Mouse (Mus musculus) testis, postnatal 14 days (tissue): ENCODE data around the gene Narfl.
"Not testable (repeated sequence)": the region's sequence is repeated elsewhere in the genome, so short reads cannot be mapped to it uniquely, and the experiment has no call there.

Experiments used
- DNase-seq: peaks from one replicate; pipeline ENCODE4 v3.0.0; 2021; ENCODE audit warnings: low spot score

The Narfl gene

DNA sequence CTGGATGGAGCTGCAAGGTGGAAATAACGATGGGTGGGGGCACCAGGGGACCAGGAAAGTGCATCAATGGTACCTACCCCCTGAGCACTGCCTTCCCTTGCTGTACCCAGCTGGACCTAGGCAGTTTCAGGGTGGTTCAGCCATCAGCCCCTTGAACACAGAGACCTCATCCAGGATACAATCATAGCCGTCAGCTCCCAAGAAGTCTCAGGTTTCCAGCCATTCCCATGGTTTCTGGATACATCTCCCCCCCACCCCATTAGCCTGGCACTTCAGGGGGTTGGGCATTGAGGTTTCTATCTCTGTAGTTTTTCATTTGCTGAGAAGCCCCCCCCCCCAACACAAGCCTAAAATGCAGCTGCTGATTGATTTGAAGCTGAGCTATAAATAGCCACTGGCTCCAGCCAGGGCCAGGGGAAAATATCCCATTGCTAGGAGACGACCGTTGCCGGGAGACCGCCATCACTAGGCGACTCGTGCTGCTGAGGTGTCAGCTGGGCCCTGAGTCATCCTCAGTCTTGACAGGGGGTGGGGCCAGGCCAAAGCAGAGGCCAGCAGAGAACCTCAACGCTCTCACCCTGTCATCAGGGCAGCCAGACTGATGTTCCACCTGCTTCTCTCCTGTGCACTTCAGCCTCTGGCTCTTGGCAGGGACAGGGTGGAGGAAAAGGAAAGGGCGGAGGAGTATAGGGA is 29.4 kb downstream of the Narfl start:
- no peak for DNase-seq

- no peak for DNase-seq
Measured at GRCm38 (mm10) chr17:25806507-25806906, 32.9 kb downstream of the Narfl start.

DNA sequence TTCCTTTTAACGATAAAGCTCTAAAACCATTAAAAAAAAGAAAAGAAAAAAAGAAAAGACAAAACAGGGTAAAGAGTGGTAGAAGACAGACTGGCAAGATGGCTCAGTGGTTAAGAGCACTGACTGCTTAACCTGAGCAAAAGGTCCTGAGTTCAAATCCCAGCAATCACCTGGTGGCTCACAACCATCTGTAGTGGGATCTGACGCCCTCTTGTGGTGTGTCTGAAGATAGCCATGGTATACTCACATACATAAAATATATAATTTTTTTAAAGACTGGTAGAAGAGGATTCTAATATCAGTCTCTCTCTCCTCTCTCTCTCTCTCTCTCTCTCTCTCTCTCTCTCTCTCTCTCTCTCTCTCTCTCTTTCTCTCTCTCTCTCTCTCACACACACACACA is 33.9 kb downstream of the Narfl start:
- not testable (repeated sequence) for DNase-seq

GRCm38 (mm10) chr17:25808028-25808427 is 34.5 kb downstream of the Narfl start:
- no peak for DNase-seq

- peak; percentile 70 for DNase-seq
Measured at GRCm38 (mm10) chr17:25808789-25809605, 35.4 kb downstream of the Narfl start, which contains the start of gene Fbxl16. Gene Fbxl16, plus strand, starts transcription at chr17:25809085.

DNA sequence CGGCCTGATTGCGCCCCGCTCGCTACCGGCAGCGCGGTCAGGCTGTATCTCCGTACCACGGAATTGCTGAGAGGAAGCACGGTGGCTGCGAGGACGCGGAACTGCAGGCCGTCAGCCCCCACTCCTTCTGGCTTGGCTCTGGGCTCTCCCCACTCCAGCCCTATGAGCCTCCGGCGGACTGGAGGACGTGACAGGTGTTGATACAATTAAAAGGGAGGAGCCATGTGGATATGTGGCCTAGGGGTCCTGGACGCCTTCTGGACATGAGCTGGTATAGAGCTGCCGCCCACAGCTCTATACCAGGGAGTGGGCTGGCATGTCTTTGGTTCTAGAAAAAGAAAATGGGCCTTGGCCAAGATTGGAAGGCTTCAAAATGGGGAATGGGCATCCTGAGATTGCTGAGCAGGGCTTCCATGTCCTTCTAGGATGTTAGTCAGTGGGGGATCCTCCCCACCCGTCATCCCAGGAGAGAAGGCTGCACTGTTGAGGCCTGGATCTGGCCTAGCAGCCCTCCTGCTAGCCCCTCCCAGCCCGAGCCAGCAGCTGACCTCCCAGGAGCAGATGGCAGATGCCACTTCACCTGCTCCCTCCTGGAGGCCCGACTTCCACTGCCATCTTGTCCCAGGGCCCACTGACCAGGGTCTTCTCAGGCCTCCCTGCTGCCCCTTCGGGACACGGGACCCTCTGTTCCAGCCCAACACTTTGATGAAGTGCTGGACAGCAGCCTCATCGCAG is 36.2 kb downstream of the Narfl start:
- DNase-seq = no peak

GRCm38 (mm10) chr17:25810890-25811289 is 37.3 kb downstream of the Narfl start:
- DNase-seq = no peak

DNA sequence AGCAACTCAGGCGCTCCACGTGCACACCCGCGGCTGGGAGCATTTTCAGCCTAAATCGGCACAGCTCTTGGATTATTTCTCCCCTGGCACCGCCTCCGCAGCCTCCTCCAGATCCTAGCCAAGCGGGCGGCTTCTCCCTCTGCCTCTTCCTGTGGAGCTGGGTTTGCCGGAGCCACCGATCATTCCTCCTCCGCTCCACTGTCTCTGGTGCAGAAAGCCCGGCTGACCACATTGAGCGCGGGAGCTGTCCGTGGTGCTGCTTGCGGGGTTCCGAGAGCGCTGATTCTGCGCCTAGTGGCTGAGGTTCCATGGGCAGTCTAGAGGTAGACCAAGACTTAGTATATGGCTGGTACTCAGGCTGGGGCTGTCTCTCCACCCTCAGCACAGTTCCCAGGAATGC is 39.9 kb downstream of the Narfl start:
- peak; percentile 78 for DNase-seq

- no peak for DNase-seq
Measured at GRCm38 (mm10) chr17:25817662-25818061, 44.1 kb downstream of the Narfl start.

DNA sequence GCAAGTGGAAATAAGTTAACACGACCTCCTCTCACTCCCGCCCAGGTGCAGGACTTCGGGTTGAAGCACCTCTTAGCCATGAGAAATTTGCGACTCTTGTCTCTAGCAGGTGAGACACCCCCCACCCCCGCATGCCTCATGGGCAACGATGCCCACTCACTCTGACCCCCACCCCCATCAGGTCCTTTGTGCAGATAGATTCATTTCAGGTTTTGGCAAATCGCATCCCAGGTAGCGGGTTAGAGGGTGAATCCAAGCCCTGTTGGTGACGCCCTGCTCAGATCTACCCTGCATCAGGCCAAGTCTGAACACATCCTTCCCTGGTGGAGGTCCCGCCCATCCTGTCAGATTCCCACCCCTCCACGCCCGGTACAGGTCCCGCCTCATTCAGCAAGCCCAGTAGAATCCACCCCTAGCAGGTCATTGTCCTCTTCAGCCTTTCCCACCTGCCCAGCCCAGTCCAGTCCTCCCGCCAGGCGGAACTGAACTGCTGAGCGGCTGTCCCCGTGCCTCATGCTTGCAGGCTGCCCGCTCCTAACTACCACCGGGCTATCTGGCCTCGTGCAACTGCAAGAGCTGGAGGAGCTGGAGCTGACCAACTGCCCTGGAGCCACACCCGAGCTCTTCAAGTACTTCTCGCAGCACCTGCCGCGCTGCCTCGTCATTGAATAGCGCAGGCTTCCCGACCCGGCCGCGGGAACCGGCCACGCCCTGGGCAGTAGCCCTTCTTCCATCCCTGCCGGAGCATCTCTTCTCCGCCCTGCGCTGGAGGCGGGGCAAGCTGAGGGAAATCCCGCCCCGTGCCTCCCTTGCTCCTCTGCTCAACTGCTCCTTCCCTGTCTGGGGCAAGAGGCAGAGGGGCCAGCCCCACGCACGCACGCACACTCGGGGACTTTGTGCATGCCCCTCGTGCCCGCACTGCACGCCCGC is 45.5 kb downstream of the Narfl start:
- DNase-seq = no peak

- DNase-seq = peak; percentile 86
Measured at GRCm38 (mm10) chr17:25823452-25823851, 49.9 kb downstream of the Narfl start, which contains the start of gene Wdr24. Gene Wdr24, plus strand, starts transcription at chr17:25823627.

DNA sequence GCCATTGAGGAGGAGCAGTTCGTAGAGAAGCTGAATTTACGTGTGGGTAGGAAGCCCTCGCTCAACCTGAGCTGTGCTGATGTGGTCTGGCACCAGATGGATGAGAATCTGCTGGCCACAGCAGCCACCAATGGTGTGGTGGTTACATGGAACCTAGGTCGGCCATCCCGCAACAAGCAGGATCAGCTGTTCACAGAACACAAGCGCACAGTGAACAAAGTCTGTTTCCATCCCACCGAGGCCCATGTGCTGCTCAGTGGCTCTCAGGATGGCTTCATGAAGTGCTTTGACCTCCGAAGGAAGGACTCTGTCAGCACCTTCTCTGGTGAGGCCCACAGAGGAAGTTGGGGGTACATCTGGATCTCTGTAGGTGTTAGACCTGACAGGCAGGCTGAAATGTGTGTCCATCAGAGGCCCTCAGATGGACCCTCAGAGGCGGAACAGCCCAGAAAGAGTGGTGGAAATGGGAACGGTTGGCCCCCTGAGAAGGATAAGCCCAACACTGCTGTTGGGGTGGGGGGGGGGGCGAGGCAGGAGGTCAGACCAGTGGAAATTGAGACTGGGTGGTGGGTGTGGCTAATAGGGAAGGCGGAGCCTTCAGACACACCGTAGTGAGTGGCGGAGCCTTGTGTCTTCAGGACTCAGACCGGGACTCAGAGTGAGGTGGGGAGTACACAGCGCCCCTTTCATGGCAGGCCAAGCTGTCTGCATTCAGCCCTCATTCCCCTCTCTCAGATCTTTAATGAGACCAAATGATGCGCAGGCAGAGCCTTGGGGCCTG is 51.0 kb downstream of the Narfl start:
- no peak for DNase-seq

GRCm38 (mm10) chr17:25825311-25825710 is 51.7 kb downstream of the Narfl start:
- no peak for DNase-seq

GRCm38 (mm10) chr17:25825984-25826570 is 52.5 kb downstream of the Narfl start:
- no peak for DNase-seq

GRCm38 (mm10) chr17:25827011-25827410 is 53.4 kb downstream of the Narfl start:
- no peak for DNase-seq

DNA sequence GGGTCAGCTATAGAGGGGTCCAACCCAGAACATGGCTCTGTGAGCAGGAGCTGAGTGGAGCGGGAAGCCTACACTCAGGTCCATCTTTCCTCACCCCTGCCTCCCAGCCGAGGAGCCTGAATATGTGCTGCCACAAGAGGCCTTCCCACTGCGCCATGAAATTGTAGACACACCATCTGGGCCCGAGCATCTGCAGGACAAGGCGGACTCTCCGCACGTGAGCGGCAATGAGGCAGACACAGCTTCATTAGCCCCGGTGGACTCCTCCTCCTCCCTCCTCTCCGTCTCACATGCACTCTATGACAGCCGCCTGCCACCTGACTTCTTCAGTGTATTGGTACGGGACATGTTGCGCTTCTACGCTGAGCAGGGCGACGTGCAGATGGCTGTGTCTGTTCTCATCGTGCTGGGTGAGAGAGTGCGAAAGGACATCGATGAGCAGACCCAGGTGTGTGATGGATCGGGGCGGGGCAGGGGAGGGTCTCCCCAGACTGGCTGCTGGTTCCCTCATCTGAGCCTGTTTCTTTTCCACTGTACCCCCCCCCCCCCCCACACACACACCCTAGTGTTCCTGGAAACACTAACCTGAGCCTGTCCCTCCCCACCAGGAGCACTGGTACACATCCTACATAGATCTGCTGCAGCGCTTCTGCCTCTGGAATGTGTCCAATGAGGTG is 54.1 kb downstream of the Narfl start:
- DNase-seq = no peak

GRCm38 (mm10) chr17:25828223-25828594 is 54.6 kb downstream of the Narfl start:
- DNase-seq = no peak

DNA sequence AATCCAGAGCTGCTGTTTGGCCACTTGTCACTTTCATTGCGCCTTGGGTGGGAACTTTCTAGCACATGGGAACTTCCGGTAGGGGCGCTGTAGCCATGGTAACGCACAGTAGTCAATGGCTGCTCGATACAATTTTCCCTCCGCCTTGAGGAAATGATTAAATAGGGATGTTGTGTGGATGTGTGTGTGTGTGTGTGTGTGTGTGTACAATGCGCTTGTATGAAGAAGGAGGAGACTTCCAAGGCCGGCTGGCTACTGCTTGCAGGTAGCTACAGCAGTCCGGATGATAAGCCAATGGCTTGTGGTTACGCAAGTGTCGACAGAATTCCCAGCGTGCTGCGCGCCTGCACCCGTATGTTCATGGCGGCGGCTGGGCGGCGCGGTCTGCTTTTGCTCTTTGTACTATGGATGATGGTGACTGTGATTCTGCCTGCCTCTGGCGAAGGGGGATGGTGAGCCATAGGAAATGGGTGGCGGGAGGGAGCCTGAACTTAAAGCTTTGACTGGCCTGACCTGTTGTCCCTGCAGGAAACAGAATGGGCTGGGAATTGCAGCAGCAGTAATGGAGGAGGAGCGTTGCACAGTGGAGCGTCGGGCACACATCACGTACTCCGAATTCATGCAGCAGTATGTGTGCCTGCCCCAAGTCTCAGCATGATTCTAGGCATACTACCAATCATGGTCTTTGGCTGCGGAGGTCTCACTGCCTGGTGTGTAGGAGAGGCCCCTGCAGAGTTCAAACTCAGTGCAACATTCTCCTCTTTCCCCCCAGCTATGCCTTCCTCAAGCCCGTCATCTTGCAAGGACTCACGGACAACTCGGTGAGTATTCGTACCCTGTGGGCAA is 55.4 kb downstream of the Narfl start, which contains the start of gene Jmjd8:
Jmjd8 (plus strand) TSS at position 156 of the 846 bp plus-strand sequence.
- DNase-seq = peak; percentile 72

DNA sequence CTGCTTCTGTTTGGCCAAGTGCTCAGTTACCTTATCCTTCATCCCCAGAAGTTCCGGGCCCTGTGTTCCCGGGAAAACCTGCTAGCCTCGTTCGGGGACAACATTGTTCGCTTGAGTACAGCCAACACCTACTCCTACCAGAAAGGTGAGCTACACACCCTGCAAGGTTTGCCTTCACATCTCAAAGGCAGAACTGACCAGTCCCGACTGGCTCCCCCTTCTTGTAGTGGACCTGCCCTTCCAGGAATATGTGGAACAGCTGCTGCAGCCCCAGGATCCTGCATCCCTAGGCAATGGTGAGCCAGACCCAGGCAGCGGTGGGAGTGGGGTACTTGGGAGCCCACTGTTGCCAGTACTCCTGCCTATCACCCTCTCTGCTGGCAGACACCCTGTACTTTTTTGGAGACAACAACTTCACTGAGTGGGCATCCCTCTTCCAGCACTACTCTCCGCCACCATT is 56.0 kb downstream of the Narfl start:
- no peak for DNase-seq
